13 mouse cellular contexts compared by ENCODE assay signal in the genomic region with DNA sequence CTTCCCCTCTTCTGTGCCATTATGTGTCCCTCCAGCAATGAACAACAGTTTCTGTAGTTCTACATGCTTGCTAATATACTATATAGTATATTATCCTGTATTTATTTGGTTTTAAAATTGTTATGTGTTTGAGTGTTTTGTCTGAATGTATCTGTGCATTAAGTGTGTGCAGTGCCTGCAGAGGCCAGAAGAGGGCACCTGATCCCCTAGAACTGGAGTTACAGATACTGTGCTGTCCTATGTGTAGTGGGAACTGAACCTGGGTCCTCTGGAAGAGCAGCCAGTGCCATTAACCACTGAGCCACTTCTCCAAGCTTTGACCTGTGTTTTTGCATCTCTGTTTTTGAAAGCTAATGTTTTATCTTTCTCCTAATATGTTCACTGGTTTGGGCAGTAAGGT. TPM values are rescaled to one million over a fixed set of nuclear protein-coding genes. Genes with fewer than 3 reads are reported as not detected.
DNase-seq lines count a peak whose midpoint lies in the region; TF ChIP-seq lines count a peak whose summit lies in the region.
"Had no signal": no experiment of that assay in that cellular context is flagged by ENCODE, and none has a peak within 500 bp of the region (broad histone marks: within the 10 kb centered on the region; RNA-seq: fewer than 3 reads in every experiment).

No protein-coding gene starts in this region.

- no peak for DNase-seq in left cerebral cortex, adult 2 months (ENCODE audit: extremely low spot score in 1 of 2, low spot score in 2 of 2)
- DNase-seq in left cerebral cortex, postnatal 25 days (ENCODE audit: low spot score in 2 of 2): no peak
- DNase-seq in 3T3-L1 (ENCODE audit: low read depth, low spot score): peak; percentile 15
- peak; percentile 33 for DNase-seq in 416B (ENCODE audit: low read depth)
- peak; percentile 34 for DNase-seq in ZHBTc4 (ENCODE audit: low read depth, low spot score)
- no peak for DNase-seq in adrenal gland, adult 8-10 months
- no peak for DNase-seq in cerebellum, adult 11 months
- DNase-seq: cerebellum, adult 9-10 months; kidney, adult 8-10 months; liver, embryonic 13.5 days; retina, postnatal 1 day had no signal

- peak; percentile 12 for TF ChIP-seq CTCF in left cerebral cortex, adult 2 months (IDR thresholded peaks at IDR 0.05)

- H3K27ac ChIP-seq in left cerebral cortex, adult 2 months: no peak overlapping the region
- H3K27ac ChIP-seq: hindbrain, embryonic 10.5 days; liver, embryonic 13.5 days; neural tube, embryonic 15.5 days had no signal

- intact Hi-C loops in left cerebral cortex, adult 2 months (cut with DNase I): no loop called here
- intact Hi-C loops in left cerebral cortex, postnatal 25 days (cut with DNase I): no loop called here

- H3K4me3 ChIP-seq in left cerebral cortex, adult 2 months: no peak overlapping the region
- H3K4me3 ChIP-seq: hindbrain, embryonic 10.5 days; liver, embryonic 13.5 days; neural tube, embryonic 15.5 days had no signal

RNA-seq across cellular contexts. Expression of a gene that starts 46.3 kb away (rescaled TPM):
- 1 to 10 TPM; 1.9 to 2.8 TPM for total RNA-seq in left cerebral cortex, adult 2 months (2021)
- total RNA-seq in left cerebral cortex, postnatal 25 days (2021): 1 to 10 TPM; 2.4 to 2.8 TPM
- 10 to 100 TPM in 1 of 4 experiments, 1 to 10 TPM in 3; 2.5 to 12.0 (median 4.0) TPM for total RNA-seq in adrenal gland, adult 8-10 months (2022)

Comparison
In these comparisons a context has a peak if more than half of its experiments do, and no peak if none do; other contexts are left out.
1. DNase-seq: peak in 3T3-L1 (single experiment), 416B (single experiment) and ZHBTc4 (single experiment); none in left cerebral cortex, adult 2 months (0 of 2), left cerebral cortex, postnatal 25 days (0 of 2), adrenal gland, adult 8-10 months (single experiment) and cerebellum, adult 11 months (single experiment).